Mouse (Mus musculus): ENCODE data around the gene Ccdc186.

DNA sequence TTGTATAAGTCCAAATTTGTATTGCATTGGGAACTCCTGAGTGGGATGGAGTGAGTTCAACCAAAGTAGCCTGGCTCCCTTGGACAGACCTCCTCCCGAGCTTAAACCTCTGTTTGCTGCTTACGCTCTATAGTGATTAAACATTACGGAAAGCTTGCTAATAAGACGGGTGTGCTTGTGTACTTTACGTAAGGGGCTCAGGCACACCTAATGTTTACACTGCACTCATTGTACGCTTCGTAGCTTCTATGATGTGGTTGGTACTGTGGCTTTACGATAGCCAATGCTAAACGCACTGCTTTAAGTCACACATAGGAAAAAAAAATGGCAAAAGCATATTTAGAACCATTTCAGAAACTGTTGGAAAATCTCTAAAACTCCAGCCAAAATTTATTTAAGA is 7.3 kb upstream of the Ccdc186 start:
- TF ChIP-seq CTCF (IDR thresholded peaks at IDR 0.05; ENCODE audit: low read depth) (no peak), EP300 (optimal IDR thresholded peaks at IDR 0.05) (no peak)

All from stomach, postnatal 0 days (tissue).